Mouse (Mus musculus) cerebellum, postnatal 36 days (tissue): ENCODE measurements around the gene Klhl36.

Source experiments
- DNase-seq, 2 experiments: peaks; one replicate each; pipeline ENCODE4 v3.0.0; 2021 to 2022; ENCODE audit warnings: mixed read lengths in 2 of 2

Gene Klhl36

DNA sequence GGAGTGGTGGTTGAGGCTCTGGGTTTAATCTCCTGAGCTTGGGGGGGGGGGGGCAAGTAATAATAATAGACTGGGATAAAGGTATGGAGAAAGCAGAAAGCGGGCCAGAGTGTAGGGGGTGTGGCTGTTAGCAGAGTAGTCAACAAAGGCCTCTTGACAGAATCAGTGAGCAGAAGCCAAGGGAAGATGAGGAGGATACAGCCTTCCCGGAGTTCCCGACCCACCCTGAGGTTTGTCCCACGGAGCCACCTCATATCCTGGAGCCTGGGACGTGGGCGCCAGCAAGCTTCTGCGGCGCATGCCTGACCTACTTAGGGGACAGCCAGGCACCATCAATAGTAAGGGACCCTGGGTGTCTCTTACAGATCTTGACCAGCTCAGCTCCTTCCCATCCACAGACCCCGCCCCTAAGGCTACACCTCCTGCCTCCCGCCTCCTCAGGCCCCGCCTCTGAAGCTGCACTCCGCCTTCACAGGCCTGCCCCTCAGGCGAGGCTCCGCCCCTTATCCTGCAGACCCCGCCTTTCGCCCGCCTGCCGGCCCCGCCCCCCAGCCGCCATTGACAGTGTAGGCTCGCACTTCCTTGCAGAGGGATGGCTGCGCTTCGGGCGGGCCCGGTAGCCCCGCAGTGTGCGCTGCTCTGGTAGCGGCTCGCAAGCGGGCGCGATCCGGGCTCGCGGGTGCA is at the start of gene Klhl36:
Gene Klhl36, plus strand, starts transcription at position 561 of the 684 bp plus-strand sequence.
- peak; percentile 95 to 97 for DNase-seq

DNA sequence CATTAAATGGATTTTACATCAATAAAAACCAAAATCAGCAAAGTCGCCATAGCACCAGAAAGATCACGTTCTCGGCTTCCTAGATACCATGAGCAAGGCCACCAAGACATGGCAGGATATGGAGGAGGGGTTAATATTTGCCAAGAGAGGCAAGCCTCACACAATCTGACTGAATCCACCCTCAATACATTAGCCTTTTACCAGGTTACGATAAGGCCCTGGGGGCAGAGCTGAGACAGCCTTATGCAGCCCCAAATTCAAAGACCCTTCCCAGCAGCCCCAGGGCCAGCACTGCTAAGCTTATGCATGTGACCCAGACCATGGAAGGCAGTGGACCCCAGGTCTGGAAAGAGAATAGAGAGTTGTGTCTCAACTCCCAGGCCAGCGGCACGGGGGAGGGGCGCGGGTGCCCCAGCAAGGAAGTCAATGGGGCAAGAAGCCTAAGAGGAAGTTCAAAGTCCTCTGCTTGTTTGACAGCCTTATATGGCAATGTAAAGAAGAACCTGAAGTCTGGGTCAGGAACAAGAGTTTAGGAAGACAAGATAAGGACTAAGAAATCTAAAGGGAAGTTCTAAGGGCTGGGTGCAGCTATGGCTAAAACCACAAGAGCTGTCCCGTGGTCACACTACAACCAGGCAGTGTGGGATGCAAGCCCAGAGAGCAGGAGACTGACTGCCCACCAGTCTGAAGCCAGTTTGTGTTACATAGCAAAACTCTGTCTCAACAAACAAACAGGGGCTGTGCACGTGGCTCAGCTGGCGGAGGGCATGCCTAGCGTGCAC is 49.2 kb upstream of the Klhl36 start:
- no peak for DNase-seq

DNA sequence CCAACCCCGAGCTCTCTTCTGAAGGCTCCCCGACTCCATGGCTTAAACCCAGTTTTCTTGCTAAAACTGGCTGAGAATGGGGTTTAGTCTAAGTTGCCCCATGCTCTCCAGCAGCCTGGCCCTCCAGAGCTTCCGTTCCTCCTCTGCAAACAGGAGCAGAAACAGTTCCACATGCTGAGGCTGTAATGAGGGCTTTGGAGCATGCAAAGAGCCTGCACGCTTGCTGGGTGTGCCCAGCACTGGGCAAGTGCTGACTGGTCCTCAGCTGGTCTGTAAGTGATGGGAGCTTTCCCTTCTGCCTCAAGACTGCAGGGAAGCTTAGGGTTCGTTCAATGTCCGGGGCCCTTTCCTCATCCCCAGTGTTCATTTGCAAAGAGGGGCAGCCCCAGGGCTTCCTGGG is 45.8 kb upstream of the Klhl36 start:
- DNase-seq, result no peak

- DNase-seq, result no peak
Measured at GRCm38 (mm10) chr8:119817446-119817845, 44.6 kb upstream of the Klhl36 start.

- peak; percentile 46 to 47 for DNase-seq
Measured at GRCm38 (mm10) chr8:119819316-119819715, 42.8 kb upstream of the Klhl36 start.

GRCm38 (mm10) chr8:119819976-119820375 is 42.1 kb upstream of the Klhl36 start:
- DNase-seq, result no peak

DNA sequence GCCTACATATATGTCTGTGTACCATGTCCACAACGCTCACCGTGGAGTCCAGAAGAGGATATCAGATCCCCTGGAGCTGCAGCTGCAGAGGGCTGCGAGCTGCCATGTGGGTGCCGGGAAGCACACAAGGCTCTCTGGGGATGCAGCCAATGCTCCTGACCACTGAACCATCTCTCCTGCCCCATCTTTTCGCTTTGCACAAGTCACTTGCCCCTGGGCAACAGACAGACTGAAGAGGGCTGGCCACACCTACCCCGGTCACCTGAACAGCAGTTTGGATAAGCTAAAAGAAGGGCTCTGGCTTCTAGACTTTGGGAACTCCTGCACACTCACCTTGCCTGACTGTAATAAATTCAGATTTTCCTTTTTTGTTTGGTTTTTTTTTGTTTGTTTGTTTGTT is 40.4 kb upstream of the Klhl36 start:
- no peak for DNase-seq

GRCm38 (mm10) chr8:119823278-119823677 is 38.8 kb upstream of the Klhl36 start:
- DNase-seq, result no peak

GRCm38 (mm10) chr8:119824100-119824499 is 38.0 kb upstream of the Klhl36 start:
- peak in 1 of 2 experiments; percentile 35 for DNase-seq

- no peak for DNase-seq
Measured at GRCm38 (mm10) chr8:119824809-119825273, 37.2 kb upstream of the Klhl36 start.

DNA sequence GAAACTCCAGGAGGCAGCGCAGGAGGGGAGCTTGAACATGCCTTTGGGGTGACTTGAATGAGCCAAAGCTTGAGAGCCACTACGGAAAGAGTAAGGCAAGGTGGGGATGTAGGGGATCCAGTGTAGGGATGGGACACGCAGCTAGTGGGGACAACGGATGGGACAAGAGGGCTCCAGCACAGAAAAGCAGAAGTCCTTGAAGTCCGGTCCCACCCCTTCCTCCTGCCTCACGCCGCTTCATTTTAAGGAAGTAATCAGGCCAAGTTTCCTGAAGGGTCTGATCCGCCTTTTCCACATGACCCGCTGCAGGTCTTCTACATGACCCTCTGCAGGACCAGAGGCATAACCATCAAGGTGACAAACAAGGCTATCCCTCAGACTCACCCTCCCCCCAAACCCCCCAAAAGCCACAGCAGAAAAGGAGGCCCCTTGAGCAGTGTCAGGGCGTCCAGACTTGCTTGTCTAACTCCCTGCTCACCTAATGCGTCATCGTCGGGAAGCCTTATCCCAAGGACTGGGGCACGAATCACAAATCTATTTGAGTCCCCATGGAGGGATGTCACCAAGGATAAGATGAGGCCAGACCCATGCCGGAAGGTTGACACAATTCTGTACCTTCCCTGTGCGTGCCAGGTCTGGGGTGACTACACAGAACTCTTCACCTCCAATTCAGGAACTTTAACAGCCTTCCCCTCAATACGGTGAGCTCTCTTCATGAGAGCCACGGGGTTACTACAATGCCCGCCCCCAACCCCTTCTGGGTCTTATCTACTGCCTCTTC is 35.9 kb upstream of the Klhl36 start:
- DNase-seq, result no peak

DNA sequence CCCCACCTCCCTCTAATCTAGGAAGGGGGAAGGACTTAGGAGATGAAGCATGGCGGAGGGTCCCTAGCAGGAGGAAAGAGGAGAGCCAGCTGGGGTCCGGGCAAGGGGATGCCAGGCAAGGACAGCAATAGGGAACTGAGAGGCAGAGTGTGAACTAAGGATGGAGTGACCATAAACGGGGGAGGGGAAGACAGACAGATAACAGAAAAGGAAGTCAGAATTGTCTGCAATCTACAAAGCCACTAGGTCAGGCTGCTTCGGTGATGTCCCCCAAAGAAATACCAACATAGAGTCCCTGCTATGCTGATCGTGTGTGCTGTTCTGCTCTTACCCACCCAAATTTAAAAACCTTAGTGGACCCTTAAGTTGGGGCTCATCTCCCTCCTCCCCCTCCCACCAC is 35.1 kb upstream of the Klhl36 start:
- DNase-seq, result no peak

- no peak for DNase-seq
Measured at GRCm38 (mm10) chr8:119827721-119828153, 34.3 kb upstream of the Klhl36 start.

DNA sequence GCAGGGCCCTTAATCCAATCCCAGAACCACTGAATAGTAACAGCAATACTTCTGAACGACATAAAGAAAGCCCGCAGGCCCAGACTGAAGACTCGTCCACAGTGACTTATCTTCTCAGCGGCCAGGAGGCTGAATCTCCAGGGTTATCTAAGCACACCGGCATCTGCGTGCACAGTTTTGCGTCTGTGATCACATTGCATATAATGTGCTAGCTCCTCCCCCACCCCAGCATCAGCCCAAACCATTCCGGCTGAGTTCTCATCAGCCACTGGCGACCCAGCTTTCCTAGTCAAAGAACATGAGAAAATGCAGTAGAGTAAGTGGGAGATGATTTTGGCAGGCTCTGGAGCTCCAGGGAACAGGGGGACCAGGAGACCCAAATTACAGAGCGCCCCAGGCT is 33.1 kb upstream of the Klhl36 start:
- no peak for DNase-seq

DNA sequence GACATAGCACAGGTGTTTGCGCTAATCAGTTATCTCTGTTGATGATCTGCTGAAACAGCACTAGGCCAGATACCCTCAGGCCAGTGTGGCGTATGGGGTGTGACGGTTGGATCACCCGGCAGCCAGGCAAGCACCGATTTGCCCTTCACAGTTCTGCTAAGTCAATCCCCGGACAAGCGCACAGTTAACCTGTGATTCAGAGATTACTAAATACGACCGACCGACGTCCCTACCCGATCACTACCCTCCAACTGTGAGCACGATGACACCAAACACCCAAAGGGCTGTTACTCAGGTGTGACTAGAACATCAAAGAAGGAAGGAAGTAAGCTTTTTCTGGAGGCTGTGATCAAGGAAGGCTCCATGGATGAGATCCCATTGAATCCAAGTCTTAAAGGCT is 32.6 kb upstream of the Klhl36 start:
- no peak for DNase-seq

DNA sequence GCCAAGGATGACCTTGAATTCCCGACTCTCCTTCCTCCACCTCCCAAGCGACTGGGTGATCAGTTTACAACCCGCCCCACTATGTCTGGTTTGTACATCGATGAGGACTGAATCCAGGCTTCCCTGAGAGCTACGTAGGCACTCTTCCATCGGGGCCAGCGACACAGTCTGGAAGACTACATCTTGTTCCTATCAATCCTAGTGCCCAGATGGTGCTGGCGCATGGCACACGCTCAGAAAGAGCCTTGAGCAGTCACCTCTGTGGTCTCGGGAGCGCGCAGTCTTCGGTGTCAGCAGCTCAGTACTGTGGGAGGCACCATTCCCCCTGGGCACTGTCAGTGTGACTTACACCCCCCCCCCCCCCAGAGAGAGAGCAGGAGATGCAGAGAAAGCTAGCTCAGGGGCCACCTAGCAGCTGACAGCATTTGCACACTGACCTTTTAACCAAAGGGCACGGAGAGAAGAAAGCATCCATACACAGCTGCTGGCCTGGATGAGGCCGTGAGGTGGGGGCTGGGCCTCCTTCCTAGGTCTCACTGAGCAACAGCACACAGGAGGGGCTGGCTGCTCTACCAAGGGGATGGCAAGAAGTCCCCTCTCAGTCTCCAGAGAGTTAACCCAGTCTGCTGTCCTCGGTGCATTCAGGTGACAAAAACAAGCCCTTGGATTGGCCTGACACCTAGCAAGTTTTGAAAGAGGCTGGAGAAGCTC is 32.0 kb upstream of the Klhl36 start:
- no peak for DNase-seq

DNA sequence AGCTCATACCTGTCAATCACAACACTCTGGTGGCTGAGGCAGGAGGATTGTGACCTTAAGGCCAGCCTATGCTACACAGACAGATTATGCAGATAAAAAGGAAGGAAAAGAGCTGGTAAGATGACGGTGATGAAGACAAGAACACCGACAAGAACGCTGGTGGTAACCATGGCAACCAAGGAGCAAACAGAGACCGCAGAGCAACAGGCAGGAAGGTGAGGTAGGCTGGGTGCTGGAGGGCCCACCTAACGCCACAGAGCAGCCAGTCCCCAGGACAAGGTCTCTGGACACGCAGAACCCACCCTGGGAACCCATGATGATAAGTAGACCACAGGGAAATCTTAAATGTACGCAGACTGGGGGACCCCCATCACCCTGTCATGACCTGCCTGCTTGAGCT is 31.5 kb upstream of the Klhl36 start:
- DNase-seq, result no peak

DNA sequence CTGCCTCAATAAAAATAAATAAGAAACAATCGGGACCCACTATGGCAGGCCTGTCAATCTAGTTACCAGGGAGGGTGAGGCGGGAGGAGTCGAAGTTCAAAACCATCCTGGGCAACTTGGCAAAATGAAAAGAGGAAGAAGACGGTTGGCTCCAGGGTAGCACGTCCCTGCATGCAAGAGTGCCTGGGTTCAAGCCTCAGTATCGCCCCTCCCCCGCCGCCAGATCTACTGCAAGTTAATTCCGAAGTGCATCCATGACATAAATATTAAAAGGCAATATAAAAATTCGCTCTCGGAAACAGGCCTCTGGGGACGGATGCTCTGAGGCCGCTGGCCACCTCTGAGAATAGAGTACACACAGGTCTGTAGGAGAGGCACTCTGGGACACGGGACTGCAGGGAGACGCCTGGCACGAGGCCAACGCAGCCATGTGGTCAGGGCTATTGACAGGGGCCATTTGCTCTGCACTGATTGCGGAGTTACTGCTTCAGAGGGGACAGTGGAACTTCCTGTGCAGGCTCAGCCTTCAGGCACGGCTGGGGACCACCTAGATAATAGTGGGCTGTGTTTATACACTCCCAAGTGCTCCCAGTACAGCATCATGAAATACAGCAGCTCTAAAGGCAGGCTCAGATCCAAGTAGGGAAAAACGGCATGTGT is 30.6 kb upstream of the Klhl36 start:
- DNase-seq, result peak; percentile 68 to 71

DNA sequence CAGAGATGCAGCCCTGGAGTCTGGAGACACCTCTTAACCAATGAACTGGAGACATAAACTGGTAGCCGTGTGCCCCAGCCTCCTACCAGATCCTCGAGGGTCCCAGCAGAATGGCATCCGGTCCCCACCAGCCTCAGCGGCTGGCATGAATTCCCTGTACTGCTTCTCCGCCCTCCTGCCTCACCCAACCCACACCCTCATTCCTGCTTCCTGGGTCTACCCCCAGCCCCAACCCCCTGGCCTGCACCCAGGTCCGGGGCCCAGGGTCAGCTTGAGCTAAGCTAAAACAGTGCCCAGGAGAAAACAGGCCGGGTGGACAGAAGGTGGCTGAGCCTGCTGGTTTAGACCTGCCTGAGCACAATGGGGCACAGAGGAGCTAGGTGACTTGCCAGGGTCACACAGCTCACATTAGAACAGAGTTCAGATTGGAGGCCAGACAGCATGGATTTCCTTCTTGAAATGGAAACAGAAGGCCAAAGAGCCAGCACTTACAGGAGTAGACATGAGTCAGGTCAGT is 29.9 kb upstream of the Klhl36 start:
- no peak for DNase-seq

DNA sequence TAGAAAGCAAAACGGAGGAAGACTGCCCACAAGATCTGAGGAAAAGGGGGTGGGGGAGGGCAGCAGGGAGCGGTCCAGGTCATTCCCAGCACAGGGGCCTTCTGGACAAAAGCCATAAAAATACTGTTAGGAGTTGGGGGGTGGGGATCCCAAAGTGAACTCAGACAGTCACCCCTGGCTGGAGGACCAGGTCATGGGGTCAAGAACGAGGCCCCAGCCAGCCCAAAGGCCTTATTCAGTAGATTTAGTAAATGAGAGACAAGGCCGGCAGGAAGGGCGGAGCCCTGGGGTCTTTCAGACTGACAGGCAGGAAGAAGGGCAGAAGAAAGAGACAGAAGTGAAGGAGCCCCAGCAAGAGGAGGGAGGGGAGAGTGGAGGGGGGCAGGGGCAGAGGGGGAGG is 29.1 kb upstream of the Klhl36 start:
- DNase-seq, result no peak

DNA sequence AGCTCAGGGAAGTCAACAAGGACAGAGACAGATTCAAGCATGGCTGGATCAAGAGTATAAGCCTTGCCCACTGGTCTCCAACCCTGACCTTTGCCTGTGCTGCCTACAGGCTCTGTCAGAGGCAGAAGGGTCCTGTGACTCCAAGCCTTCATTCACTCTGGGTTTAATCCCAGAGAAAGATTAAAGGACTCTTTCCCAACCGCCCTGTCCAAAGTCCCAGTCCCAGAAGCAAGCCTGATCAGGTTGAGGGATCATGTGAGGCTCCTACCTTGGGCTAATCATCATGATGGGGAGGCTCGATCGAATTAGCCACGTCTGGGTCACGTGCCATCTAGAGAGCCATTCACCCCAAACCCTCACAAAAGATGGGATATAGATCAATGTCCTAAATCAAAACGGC is 27.4 kb upstream of the Klhl36 start:
- DNase-seq, result no peak

DNA sequence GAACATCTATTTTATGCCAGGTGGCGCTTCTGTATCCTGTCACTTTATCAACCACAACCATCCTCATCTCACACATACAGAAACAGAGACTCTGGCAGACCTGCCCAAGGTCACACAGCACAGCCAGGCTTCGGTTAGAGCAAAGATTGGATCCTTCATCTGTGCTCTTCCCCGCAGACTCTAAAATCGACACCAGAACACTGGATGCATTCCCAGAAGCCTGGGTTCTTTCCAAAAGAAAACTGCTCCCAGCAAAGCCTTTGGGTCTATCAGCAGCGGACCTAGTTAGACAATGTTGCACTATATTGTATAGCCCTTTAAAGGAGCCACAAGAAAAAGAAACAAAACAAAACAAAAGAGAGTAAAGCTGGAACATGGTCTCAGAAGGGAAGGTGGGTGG is 26.8 kb upstream of the Klhl36 start:
- DNase-seq, result peak in 1 of 2 experiments; percentile 62
